Mouse (Mus musculus): ENCODE measurements around the gene Gsk3b. TPM values are rescaled to one million over a fixed set of nuclear protein-coding genes. Genes with fewer than 3 reads are reported as not detected.

The Gsk3b gene
- total and polyA plus RNA-seq, 3 experiments: 6.1 to 30.8 (median 15.5) TPM

GRCm38 (mm10) chr16:38245379-38245778 lies 156.6 kb downstream of the Gsk3b start:
- Histone ChIP-seq H3K4me2 (ENCODE audit: insufficient read depth, low read depth, poor library complexity, severe bottlenecking) (no peak overlapping the region), H3K27ac (ENCODE audit: insufficient read depth, low read depth) (no peak overlapping the region), H3K27me3 (replicated peaks) (peaks cover under 1% of the 10 kb centered on the region), H3K4me1 (ENCODE audit: control insufficient read depth in 1 of 2, insufficient read depth in 2 of 2) (peaks cover 0 to under 1% of the 10 kb centered on the region in 2 experiments; a peak in 2 of 4 replicates), H3K36me3 (replicated peaks in 1 of 2; ENCODE audit: control insufficient read depth in 1 of 2, insufficient read depth in 1 of 2, low read length in 1 of 2) (peaks cover 7 to 29% of the 10 kb centered on the region in 2 experiments), H3K9me3 (replicated peaks; ENCODE audit: low read length) (no peaks in the 10 kb centered on the region), H3K4me3 (replicated peaks in 1 of 3; ENCODE audit: low read depth in 2 of 3, low read length in 2 of 3, poor library complexity in 1 of 3) (no peak overlapping the region), H3K9ac (ENCODE audit: insufficient read depth, low read depth) (no peak overlapping the region), H3K79me2 (replicated peaks; ENCODE audit: control insufficient read depth, extremely low read depth, insufficient read depth, poor library complexity, severe bottlenecking) (no peaks in the 10 kb centered on the region)
- dilution Hi-C loops (cut with MboI; ENCODE audit: extremely low pct_ligation_motif_present, extremely low pct_unique_long_range_greater_than_20kb, low sequenced_read_pairs) (no loop called here), in situ Hi-C loops (cut with MboI; ENCODE audit: low pct_ligation_motif_present, low pct_unique_long_range_greater_than_20kb, low sequenced_read_pairs) (no loop called here)
- TF ChIP-seq POLR2A (IDR thresholded peaks at IDR 0.05; ENCODE audit: low read depth, low read length) (no peak), USF1 (IDR thresholded peaks at IDR 0.05; ENCODE audit: low read depth, low read length) (no peak), TCF12 (IDR thresholded peaks at IDR 0.05; ENCODE audit: low read depth, low read length) (no peak), MAX (IDR thresholded peaks at IDR 0.05; ENCODE audit: low read length) (no peak), CHD2 (IDR thresholded peaks at IDR 0.05; ENCODE audit: low read length) (no peak), ZC3H11A (IDR thresholded peaks at IDR 0.05; ENCODE audit: low read depth, low read length) (no peak), HCFC1 (IDR thresholded peaks at IDR 0.05; ENCODE audit: low read depth, low read length) (no peak), E2F4 (IDR thresholded peaks at IDR 0.05; ENCODE audit: insufficient replicate concordance, low read depth, low read length) (no peak), ZMIZ1 (IDR thresholded peaks at IDR 0.05; ENCODE audit: low read depth, low read length) (no peak), POLR2AphosphoS2 (IDR thresholded peaks at IDR 0.05; ENCODE audit: low read depth, low read length) (no peak), MAFK (IDR thresholded peaks at IDR 0.05; ENCODE audit: insufficient replicate concordance, low read length) (no peak), MEF2A (IDR thresholded peaks at IDR 0.05; ENCODE audit: borderline replicate concordance, low read depth, low read length) (no peak), ETS1 (conservative IDR thresholded peaks at IDR 0.05; ENCODE audit: low read depth, low read length) (no peak), MAZ (IDR thresholded peaks at IDR 0.05; ENCODE audit: low read depth, low read length) (no peak), NRF1 (IDR thresholded peaks at IDR 0.05; ENCODE audit: low read depth, low read length) (no peak), ELF1 (IDR thresholded peaks at IDR 0.05; ENCODE audit: low read depth, low read length) (no peak), IRF4 (IDR thresholded peaks at IDR 0.05; ENCODE audit: low read depth, low read length) (no peak), GABPA (IDR thresholded peaks at IDR 0.05; ENCODE audit: insufficient replicate concordance, low read depth, low read length) (no peak), JUND (conservative IDR thresholded peaks at IDR 0.05; ENCODE audit: low read depth, low read length) (no peak)
- no peak for DNase-seq (ENCODE audit: extremely low read depth)

GRCm38 (mm10) chr16:38245849-38246585 lies 157.2 kb downstream of the Gsk3b start:
- Histone ChIP-seq H3K4me1 (ENCODE audit: control insufficient read depth in 1 of 2, insufficient read depth in 2 of 2) (peaks cover 0 to 2% of the 10 kb centered on the region in 2 experiments; a peak in 2 of 4 replicates), H3K27me3 (replicated peaks) (peaks cover 4% of the 10 kb centered on the region), H3K4me2 (ENCODE audit: insufficient read depth, low read depth, poor library complexity, severe bottlenecking) (no peak overlapping the region), H3K79me2 (replicated peaks; ENCODE audit: control insufficient read depth, extremely low read depth, insufficient read depth, poor library complexity, severe bottlenecking) (no peaks in the 10 kb centered on the region), H3K4me3 (replicated peaks in 1 of 3; ENCODE audit: low read depth in 2 of 3, low read length in 2 of 3, poor library complexity in 1 of 3) (no peak overlapping the region), H3K9me3 (replicated peaks; ENCODE audit: low read length) (no peaks in the 10 kb centered on the region), H3K36me3 (replicated peaks in 1 of 2; ENCODE audit: control insufficient read depth in 1 of 2, insufficient read depth in 1 of 2, low read length in 1 of 2) (peaks cover 7 to 25% of the 10 kb centered on the region in 2 experiments), H3K27ac (ENCODE audit: insufficient read depth, low read depth) (no peak overlapping the region), H3K9ac (ENCODE audit: insufficient read depth, low read depth) (no peak overlapping the region)
- DNase-seq (ENCODE audit: extremely low read depth): no peak
- TF ChIP-seq ZMIZ1 (IDR thresholded peaks at IDR 0.05; ENCODE audit: low read depth, low read length) (no peak), POLR2AphosphoS2 (IDR thresholded peaks at IDR 0.05; ENCODE audit: low read depth, low read length) (peak; percentile 73), TCF12 (IDR thresholded peaks at IDR 0.05; ENCODE audit: low read depth, low read length) (no peak), KAT2A (IDR thresholded peaks at IDR 0.05; ENCODE audit: insufficient replicate concordance, low read length) (no peak)
- in situ Hi-C loops (cut with MboI; ENCODE audit: low pct_ligation_motif_present, low pct_unique_long_range_greater_than_20kb, low sequenced_read_pairs): no loop called here
- dilution Hi-C loops (cut with MboI; ENCODE audit: extremely low pct_ligation_motif_present, extremely low pct_unique_long_range_greater_than_20kb, low sequenced_read_pairs): no loop called here
